Mouse (Mus musculus) lung, adult 2 months (tissue): ENCODE measurements at regions not wholly inside any gene's neighbourhood (a gene's known extent, or its start where the extent isn't known, plus 50 kb on each side); places are given as distances from the start of the nearest gene placed in this dataset.

Experiments
- DNase-seq: peaks from one replicate; pipeline ENCODE4 v3.0.0; 2022
- H3K4me1 ChIP-seq: fragments of 200-500 bp; 2 replicates; pipeline ENCODE4 v1.6.1; 2011; ENCODE audit warnings: low read length; ENCODE audit not compliant: control insufficient read depth, insufficient read depth
- H3K4me3 ChIP-seq: fragments of 200-500 bp; replicated peaks from 2 replicates; pipeline ENCODE3; 2011; ENCODE audit warnings: low read depth, mild to moderate bottlenecking, control low read depth, low read length; ENCODE audit errors: extremely low read depth
- CTCF ChIP-seq: fragments of 200-500 bp; IDR thresholded peaks from 2 replicates; pipeline ENCODE4 v1.5.1; 2011; ENCODE audit warnings: mild to moderate bottlenecking, low read length, control low read depth; ENCODE audit not compliant: insufficient read depth
- POLR2A ChIP-seq: fragments of 200-500 bp; IDR thresholded peaks from 2 replicates; pipeline ENCODE4 v1.6.1; 2011; ENCODE audit warnings: low read depth, mild to moderate bottlenecking, control low read depth, low read length, borderline replicate concordance; ENCODE audit errors: extremely low read depth
- WGBS: fragments of 180-500 bp; shearing (Covaris S2); methylation state at CpG from one replicate; pipeline ENCODE4 v1.1.7; 2018; 5-methylcytosine and 5-hydroxymethylcytosine counted together

GRCm38 (mm10) chr3:149111529-149112439, 121.4 kb upstream of the Adgrl2 start:
- WGBS: 65% methylated on average over 19 of the region's 19 CpGs
- H3K4me1 ChIP-seq: peaks cover 6% of the 10 kb centered on the region
- peak; percentile 32 for DNase-seq
- H3K4me3 ChIP-seq: no peak overlapping the region
- TF ChIP-seq CTCF (no peak), POLR2A (no peak)

DNA sequence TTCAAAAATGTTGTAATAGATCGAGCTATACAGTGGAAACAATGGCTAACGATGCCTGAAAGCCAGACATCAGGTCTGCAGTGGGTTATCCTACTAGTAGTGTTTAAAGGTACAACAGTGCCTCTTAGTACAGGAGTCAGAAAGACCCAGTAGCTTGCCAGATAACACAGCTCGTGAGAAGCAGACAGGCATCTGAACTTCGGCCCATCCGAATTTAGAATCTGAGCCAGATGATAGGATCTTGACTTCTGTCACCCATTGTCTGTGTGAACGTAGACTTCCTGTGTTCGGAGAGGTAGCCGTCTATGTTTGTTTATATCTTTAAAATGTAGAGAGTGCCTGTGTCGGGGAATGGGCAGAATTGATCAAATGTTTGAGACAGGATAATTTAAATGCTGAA, 120.5 kb upstream of the Adgrl2 start:
- no peak for DNase-seq
- no peak for TF ChIP-seq CTCF
- TF ChIP-seq POLR2A: no peak
- Histone ChIP-seq H3K4me1 (peaks cover 6% of the 10 kb centered on the region), H3K4me3 (no peak overlapping the region)
- 46% methylated on average over 9 of the region's 9 CpGs for WGBS

DNA sequence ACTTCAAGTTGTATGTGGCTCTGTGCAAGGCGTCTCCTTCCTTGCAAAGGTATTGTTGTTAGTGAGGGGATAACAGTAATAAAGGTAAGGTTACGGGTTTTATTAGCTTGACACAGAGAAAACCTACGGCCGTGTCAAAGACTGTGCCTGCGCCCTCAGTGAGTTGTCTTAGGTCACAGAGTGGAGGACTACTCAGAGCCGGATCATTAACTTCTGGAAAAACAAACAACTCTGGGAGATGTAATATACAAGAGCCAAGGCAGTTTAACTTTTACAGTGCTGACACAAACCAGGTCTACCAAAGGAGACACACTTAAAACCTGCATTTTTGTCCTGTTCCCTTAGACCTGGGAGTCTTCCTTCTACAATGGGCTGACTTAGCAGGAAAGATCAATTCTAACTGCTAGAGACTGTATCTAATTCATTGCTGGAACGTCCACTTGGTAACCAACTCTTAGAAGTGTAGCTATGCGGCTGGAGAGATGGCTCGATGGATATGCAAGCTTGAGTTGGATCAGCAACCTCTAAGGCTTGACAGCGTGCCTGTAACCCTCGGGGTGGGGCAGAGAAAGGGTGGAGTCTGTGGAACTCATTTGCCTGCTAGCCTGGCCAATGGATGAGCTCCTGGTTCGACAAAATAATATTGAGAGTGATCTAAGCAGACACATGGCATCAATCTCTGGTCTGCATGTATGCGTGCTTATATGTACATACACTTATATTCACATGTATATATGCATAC, 115.5 kb upstream of the Adgrl2 start:
- DNase-seq: no peak
- Histone ChIP-seq H3K4me3 (no peak overlapping the region), H3K4me1 (no peaks in the 10 kb centered on the region; the same call in 1 of the 2 replicates)
- no peak for TF ChIP-seq POLR2A
- no peak for TF ChIP-seq CTCF
- WGBS: 77% methylated on average over 13 of the region's 13 CpGs

DNA sequence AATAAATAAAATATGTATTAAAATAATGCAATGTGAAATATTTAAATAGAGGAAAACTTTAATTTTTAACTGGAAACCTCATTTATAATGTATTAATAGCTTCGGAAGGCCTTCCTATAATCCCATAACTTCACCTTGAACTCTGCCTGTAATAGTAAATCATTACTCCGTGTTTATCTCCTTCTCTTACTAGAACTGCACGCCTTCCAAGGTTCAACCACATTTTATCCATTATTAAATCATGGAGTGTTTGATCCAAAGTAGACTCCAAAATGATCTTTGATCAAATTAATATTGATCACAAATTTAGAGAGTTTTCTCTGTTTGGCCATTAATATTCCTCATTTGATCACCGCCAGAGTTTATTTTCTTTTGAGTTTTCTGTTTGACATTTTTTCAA, 114.8 kb upstream of the Adgrl2 start:
- WGBS: 97% methylated on average over 4 of the region's 4 CpGs
- DNase-seq: no peak

DNA sequence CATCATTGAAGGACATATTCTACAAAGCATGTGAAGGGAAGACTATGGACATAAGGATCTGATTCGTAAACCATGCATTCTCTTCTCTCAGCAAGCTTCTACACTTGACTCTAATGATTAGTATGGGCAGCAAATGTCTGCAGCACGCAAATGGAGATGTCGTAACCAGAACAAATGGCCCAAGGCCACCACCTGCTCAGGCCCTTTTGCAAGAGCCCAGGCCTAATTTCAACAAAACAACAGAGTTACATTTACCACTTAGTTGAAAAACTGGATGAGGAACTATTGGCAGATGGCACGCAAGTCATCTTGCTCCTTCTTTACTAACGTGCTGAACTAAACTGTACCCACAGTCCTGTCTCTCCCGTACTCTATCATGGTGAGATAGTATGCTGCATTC, 113.7 kb upstream of the Adgrl2 start:
- 86% methylated on average over 6 of the region's 6 CpGs for WGBS
- no peak overlapping the region for H3K4me3 ChIP-seq
- H3K4me1 ChIP-seq: no peaks in the 10 kb centered on the region; the same call in 1 of the 2 replicates
- no peak for TF ChIP-seq CTCF
- TF ChIP-seq POLR2A: no peak
- no peak for DNase-seq

More for the DNA sequence above, 114.8 kb upstream of the Adgrl2 start:
- no peaks in the 10 kb centered on the region; the same call in 1 of the 2 replicates for H3K4me1 ChIP-seq
- no peak for TF ChIP-seq POLR2A
- TF ChIP-seq CTCF: no peak
- H3K4me3 ChIP-seq: no peak overlapping the region

GRCm38 (mm10) chr3:149103469-149103868, 113.1 kb upstream of the Adgrl2 start:
- 83% methylated on average over 3 of the region's 3 CpGs for WGBS
- Histone ChIP-seq H3K4me3 (no peak overlapping the region), H3K4me1 (no peaks in the 10 kb centered on the region; the same call in 1 of the 2 replicates)
- TF ChIP-seq POLR2A: no peak
- TF ChIP-seq CTCF: no peak
- DNase-seq: no peak

DNA sequence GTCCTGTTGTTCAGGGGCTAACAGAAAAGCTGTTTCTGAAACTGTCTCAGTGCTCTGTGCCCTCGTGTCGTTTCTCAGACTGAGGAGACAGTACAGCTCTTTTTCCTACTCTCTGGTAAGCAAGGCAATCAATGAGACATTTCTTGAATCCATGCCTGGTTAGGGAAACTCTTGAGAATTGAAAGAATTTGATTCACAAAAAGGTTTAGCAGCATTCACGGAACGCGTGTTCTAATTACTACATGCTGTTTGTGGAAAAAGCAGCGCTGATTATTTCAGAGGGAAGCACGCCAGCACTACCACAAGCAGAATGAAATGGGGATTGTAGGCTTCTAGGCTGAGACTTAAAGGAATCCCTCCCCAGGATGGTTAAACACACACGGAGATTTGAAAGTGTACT, 112.5 kb upstream of the Adgrl2 start:
- Histone ChIP-seq H3K4me1 (no peaks in the 10 kb centered on the region; the same call in 1 of the 2 replicates), H3K4me3 (no peak overlapping the region)
- DNase-seq: no peak
- no peak for TF ChIP-seq POLR2A
- no peak for TF ChIP-seq CTCF
- 70% methylated on average over 8 of the region's 8 CpGs for WGBS

GRCm38 (mm10) chr3:149101785-149102184, 111.4 kb upstream of the Adgrl2 start:
- no peak for TF ChIP-seq CTCF
- no peak for TF ChIP-seq POLR2A
- 71% methylated on average over 10 of the region's 10 CpGs for WGBS
- no peak for DNase-seq
- H3K4me3 ChIP-seq: no peak overlapping the region
- H3K4me1 ChIP-seq: no peaks in the 10 kb centered on the region; the same call in 1 of the 2 replicates

- TF ChIP-seq POLR2A (no peak), CTCF (no peak)
- H3K4me3 ChIP-seq: no peak overlapping the region
- DNase-seq: no peak
- H3K4me1 ChIP-seq: no peaks in the 10 kb centered on the region; the same call in 1 of the 2 replicates
- 53% methylated on average over 4 of the region's 4 CpGs for WGBS
These were observed 108.4 kb upstream of the Adgrl2 start for GRCm38 (mm10) chr3:149098764-149099163.
